Mouse (Mus musculus): Measurements from ENCODE around the gene Elac2. TPM values are rescaled to one million over a fixed set of nuclear protein-coding genes. Genes with fewer than 3 reads are reported as not detected.

The Elac2 gene
- not detected in 2 replicates for polyA plus RNA-seq (2012; ENCODE audit: insufficient read depth, insufficient read length, low replicate concordance, missing spikeins)

DNA sequence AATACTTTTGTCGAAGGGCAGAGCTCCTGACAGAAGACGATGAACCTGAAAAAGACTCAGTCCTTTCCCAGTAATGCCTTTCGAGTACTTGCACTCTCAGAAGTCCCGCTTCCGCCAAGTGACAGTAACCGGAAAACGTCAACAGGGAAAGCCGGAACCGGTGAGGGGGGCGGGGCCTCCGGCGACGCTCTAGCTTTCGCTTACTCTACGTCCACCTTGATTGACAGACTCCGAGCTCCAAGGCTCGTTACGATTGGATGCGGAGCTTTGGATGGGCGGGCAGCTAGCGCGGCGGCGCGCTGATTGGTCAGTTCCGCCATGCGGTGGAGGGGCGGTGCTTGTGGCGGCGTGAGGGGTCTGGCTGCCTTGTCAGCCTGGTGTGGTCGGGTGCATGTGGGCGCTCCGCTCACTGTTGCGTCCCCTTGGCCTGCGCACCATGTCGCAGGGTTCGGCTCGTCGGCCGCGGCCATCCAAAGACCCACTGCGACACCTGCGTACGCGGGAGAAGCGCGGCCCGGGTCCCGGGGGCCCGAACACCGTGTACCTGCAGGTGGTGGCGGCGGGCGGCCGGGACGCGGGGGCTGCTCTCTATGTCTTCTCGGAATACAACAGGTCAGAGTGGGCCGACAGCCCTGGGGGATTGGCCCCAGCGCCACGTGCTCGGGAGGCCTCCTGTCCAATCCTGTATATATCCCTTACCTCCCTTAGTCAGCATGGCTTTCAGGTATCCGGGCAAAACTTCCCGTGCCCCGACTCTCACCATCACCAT lies at the start of gene Elac2:
TSS of gene Elac2 (plus strand) at position 319 of the 769 bp plus-strand sequence.
- peaks cover 4% of the 10 kb centered on the region; the same call in 1 of the 2 replicates for H3K4me1 ChIP-seq (ENCODE audit: control insufficient read depth, insufficient read depth, low read length)
- H3K27ac ChIP-seq (ENCODE audit: insufficient read depth, low read depth, low read length): no peak within 1 kb of the TSS
- TF ChIP-seq CTCF (IDR thresholded peaks at IDR 0.05; ENCODE audit: insufficient read depth, low read depth, low read length) (no peak), POLR2A (IDR thresholded peaks at IDR 0.05; ENCODE audit: insufficient read depth, low read depth, low read length) (peak; percentile 81)
- WGBS: under 1% methylated on average over 65 of the region's 65 CpGs
- H3K4me3 ChIP-seq (ENCODE audit: insufficient read depth, low read depth, low read length): peak within 1 kb of the TSS; percentile 72

DNA sequence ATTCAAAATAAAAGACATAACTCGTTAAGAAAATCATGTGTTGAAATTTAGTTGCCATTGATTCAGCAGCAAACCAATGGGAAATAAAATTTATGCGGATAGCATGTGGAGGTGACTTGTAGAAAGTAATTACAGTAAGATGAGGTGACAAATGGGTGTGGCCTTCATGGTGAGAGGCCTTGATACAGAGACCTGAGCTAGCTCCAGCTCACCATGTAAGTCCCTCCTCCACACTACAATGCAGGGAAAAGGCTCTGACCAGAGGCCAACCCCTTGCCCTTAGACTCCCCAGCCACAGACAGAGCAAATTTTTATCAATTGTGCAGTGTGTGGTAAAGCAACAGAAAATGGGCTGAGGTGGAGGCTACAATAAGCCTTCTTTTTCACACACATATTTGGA lies 49.7 kb upstream of the Elac2 start:
- no peak for TF ChIP-seq CTCF (IDR thresholded peaks at IDR 0.05; ENCODE audit: insufficient read depth, low read depth, low read length)
- no peak for TF ChIP-seq POLR2A (IDR thresholded peaks at IDR 0.05; ENCODE audit: insufficient read depth, low read depth, low read length)
- H3K27ac ChIP-seq (ENCODE audit: insufficient read depth, low read depth, low read length): no peak overlapping the region
- H3K4me3 ChIP-seq (ENCODE audit: insufficient read depth, low read depth, low read length): no peak overlapping the region
- H3K4me1 ChIP-seq (ENCODE audit: control insufficient read depth, insufficient read depth, low read length): 0 out of 2 replicates have a peak, but pooled peaks cover 3% of the 10 kb centered on the region
- 90% methylated on average over 2 of the region's 2 CpGs for WGBS

DNA sequence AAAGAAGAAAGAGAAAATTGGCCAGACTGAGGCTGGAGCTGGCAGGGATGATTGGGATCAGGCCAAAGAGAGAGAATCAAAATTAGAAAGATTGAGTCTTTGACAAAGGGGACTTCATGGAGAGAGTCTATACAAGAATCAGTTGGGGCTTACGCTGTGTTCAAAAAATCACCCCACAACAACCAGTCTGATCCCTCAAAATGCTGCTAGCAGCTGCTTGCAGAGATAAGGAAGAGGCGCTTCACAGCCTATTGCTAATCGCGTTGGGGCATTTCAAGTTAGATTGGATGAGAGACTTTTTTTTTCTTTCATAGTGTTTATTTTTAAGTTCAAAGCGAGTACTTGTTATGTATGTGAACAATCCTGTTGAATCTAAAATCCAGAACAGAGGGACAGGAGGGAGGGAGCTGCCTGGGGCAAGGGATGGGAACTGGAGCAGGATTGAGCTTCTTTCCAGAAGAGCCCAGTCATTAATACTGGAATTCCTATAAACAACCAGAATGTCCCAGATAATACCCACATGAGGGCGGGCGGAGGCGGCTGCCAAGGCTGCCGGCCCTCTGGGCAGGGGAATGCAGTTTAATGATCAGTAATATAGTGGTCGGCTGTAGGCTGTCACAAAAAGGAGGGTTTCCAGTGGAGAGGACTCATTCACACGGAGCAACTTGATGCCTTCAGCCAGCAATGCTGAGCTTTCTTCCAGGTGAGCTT lies 47.6 kb upstream of the Elac2 start:
- Histone ChIP-seq H3K27ac (ENCODE audit: insufficient read depth, low read depth, low read length) (no peak overlapping the region), H3K4me3 (ENCODE audit: insufficient read depth, low read depth, low read length) (no peak overlapping the region), H3K4me1 (ENCODE audit: control insufficient read depth, insufficient read depth, low read length) (0 out of 2 replicates have a peak, but pooled peaks cover 3% of the 10 kb centered on the region)
- 25% methylated on average over 11 of the region's 11 CpGs for WGBS
- TF ChIP-seq POLR2A (IDR thresholded peaks at IDR 0.05; ENCODE audit: insufficient read depth, low read depth, low read length) (no peak), CTCF (IDR thresholded peaks at IDR 0.05; ENCODE audit: insufficient read depth, low read depth, low read length) (no peak)

DNA sequence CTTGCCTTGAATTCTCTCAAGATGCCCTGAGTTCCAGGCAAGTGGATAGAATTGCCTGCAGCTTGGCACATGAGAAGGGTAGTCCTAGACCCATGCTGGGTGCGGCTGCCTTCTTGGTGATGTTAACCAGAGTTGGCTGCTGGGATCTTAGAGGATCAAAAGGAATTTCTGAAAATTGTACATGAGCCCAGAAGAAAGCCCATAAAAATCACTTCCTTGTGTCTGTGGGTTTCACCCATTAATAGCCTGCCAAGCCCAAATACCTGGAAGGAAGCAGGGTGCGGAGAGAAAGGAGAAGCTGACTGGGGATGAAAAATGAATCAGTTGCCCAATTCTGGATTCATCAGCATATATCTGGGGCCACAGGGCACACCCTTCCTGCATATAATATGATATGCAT lies 41.6 kb upstream of the Elac2 start:
- 93% methylated on average over 2 of the region's 2 CpGs for WGBS
- Histone ChIP-seq H3K4me3 (ENCODE audit: insufficient read depth, low read depth, low read length) (no peak overlapping the region), H3K27ac (ENCODE audit: insufficient read depth, low read depth, low read length) (no peak overlapping the region), H3K4me1 (ENCODE audit: control insufficient read depth, insufficient read depth, low read length) (no peaks in the 10 kb centered on the region)
- TF ChIP-seq POLR2A (IDR thresholded peaks at IDR 0.05; ENCODE audit: insufficient read depth, low read depth, low read length): no peak

DNA sequence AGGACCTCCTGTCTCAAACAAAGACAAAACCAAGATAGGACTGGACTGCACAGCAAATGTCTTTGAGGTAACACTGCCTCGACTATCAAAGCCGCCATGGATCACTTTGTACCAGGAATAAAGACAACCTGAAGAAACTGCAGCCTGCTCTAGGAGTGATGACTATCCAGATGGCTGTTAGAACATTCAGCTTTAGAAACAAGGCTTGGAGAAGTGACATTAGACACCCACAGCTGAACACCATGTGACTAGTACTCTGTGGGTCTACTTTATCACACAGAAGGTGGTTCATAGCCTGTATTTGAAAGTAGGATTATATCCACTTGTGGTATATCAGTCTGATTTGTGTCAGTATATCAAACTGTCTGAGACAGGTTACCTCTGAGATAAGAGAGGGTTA lies 37.6 kb upstream of the Elac2 start:
- H3K4me1 ChIP-seq (ENCODE audit: control insufficient read depth, insufficient read depth, low read length): no peaks in the 10 kb centered on the region
- H3K27ac ChIP-seq (ENCODE audit: insufficient read depth, low read depth, low read length): no peak overlapping the region
- H3K4me3 ChIP-seq (ENCODE audit: insufficient read depth, low read depth, low read length): no peak overlapping the region
- TF ChIP-seq POLR2A (IDR thresholded peaks at IDR 0.05; ENCODE audit: insufficient read depth, low read depth, low read length) (no peak), CTCF (IDR thresholded peaks at IDR 0.05; ENCODE audit: insufficient read depth, low read depth, low read length) (no peak)
- 98% methylated on average over 2 of the region's 2 CpGs for WGBS

DNA sequence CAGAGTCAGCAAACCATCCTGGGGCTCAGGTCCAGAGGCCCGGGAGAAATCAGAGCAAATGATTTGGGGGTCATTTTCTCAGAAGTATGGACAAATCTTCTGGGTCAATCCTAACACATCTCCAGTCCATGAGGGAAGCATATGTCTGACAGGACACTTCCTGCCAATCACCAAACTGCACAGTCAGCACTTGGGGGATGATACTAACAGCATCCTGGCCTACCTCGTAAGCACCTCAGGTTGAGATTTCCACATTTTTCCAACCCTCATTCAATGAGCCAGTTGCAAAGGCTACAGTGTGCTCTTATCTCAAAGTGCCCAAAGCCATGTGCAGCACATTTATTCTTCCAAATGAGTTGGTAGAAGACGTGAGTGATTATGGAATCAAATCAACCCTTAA lies 29.1 kb upstream of the Elac2 start:
- TF ChIP-seq CTCF (IDR thresholded peaks at IDR 0.05; ENCODE audit: insufficient read depth, low read depth, low read length): no peak
- TF ChIP-seq POLR2A (IDR thresholded peaks at IDR 0.05; ENCODE audit: insufficient read depth, low read depth, low read length): no peak
- H3K4me1 ChIP-seq (ENCODE audit: control insufficient read depth, insufficient read depth, low read length): no peaks in the 10 kb centered on the region
- H3K4me3 ChIP-seq (ENCODE audit: insufficient read depth, low read depth, low read length): no peak overlapping the region
- no peak overlapping the region for H3K27ac ChIP-seq (ENCODE audit: insufficient read depth, low read depth, low read length)
- 85% methylated on average over 3 of the region's 3 CpGs for WGBS

DNA sequence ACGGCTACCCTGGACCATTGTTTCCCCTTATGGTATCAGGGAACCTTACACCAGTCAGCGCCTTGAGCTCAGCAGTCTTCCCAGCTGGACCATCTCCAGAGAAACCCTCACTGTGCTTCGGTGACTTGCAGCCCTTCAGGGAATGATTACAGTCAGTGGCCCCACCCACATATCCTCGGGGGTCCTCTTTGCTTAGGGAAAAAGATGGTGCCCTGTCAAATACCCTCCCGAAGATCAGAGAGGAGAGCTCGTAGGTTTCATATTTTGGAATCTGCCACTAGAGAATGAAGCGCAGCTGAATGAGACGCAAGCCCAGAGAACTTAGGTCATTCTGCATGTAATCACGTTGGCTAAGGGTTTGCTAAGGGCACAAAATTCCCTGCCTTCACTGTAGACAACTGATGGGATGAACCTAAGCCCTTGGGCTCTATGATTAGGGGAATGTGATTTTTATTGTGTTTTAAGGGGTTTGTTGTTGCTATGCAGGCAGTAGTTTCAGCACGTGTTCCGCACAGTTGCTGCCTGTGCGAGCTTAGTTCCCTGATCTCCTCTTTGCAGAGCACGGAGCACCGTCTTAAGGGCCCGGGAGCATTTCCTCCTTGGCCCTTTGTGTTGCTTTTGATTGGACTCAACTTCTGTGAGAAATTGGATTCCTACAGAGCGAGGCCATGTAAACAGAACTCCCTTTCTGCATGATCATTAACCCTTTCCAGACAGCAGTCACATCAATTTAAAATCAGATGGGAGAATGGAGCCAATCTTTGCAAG lies 21.7 kb upstream of the Elac2 start:
- Histone ChIP-seq H3K27ac (ENCODE audit: insufficient read depth, low read depth, low read length) (no peak overlapping the region), H3K4me3 (ENCODE audit: insufficient read depth, low read depth, low read length) (peak overlapping the region; percentile 9; the same call in 1 of the 2 replicates), H3K4me1 (ENCODE audit: control insufficient read depth, insufficient read depth, low read length) (0 out of 2 replicates have a peak, but pooled peaks cover 2% of the 10 kb centered on the region)
- WGBS: 6% methylated on average over 16 of the region's 16 CpGs
- TF ChIP-seq POLR2A (IDR thresholded peaks at IDR 0.05; ENCODE audit: insufficient read depth, low read depth, low read length) (no peak), CTCF (IDR thresholded peaks at IDR 0.05; ENCODE audit: insufficient read depth, low read depth, low read length) (no peak)

DNA sequence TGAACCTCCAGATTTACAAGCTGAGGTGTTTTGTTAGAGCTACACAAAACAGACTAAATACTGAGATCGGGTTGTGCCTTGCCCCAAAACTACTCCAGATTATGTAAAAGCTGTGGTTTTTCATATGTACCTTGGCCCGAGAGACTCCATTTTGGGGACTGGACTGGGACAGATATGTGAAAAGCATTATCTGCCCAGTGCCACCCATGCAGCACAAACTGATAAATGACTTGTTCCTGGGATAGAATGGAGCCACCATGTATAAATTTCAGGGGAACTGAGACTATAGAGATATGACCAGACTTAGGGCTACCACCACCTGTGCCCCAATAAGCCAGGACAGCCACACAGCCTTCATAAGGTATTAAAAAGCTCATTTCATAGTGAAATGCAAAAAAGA lies 16.2 kb upstream of the Elac2 start:
- TF ChIP-seq CTCF (IDR thresholded peaks at IDR 0.05; ENCODE audit: insufficient read depth, low read depth, low read length) (no peak), POLR2A (IDR thresholded peaks at IDR 0.05; ENCODE audit: insufficient read depth, low read depth, low read length) (no peak)
- no peak overlapping the region for H3K4me3 ChIP-seq (ENCODE audit: insufficient read depth, low read depth, low read length)
- 89% methylated on average over 2 of the region's 2 CpGs for WGBS
- H3K27ac ChIP-seq (ENCODE audit: insufficient read depth, low read depth, low read length): no peak overlapping the region
- no peaks in the 10 kb centered on the region for H3K4me1 ChIP-seq (ENCODE audit: control insufficient read depth, insufficient read depth, low read length)
